Mouse (Mus musculus) lung, embryonic 14.5 days (tissue): ENCODE results near the gene Anapc16. TPM values are rescaled to one million over a fixed set of nuclear protein-coding genes. Genes with fewer than 3 reads are reported as not detected.
A peak's percentile ranks its signal among the peaks of the same experiment; 100 is the strongest.

ENCODE experiments used
- ATAC-seq: fragments of 200-750 bp; cut with Nextera tagmentation; 2 replicates; pipeline ENCODE4 v1.8.0; 2017; ENCODE audit warnings: mild to moderate bottlenecking, moderate TSS enrichment, moderate library complexity; ENCODE audit not compliant: insufficient read depth
- DNase-seq: peaks from one replicate; pipeline ENCODE4 v3.0.0-alpha.2; 2015
- H3K27ac ChIP-seq: fragments of 300-500 bp; sonication (generic); 2 replicates; pipeline ENCODE4 v1.5.1; 2014; ENCODE audit warnings: low read depth, mild to moderate bottlenecking, moderate library complexity
- H3K27me3 ChIP-seq: fragments of 300-500 bp; sonication (generic); 2 replicates; pipeline ENCODE4 v1.6.1; 2014; ENCODE audit warnings: low read length, control low read depth; ENCODE audit not compliant: insufficient read depth
- H3K36me3 ChIP-seq: fragments of 300-500 bp; sonication (generic); 2 replicates; pipeline ENCODE4 v1.6.1; 2014; ENCODE audit warnings: control low read depth; ENCODE audit not compliant: insufficient read depth
- H3K4me1 ChIP-seq: fragments of 300-500 bp; sonication (generic); 2 replicates; pipeline ENCODE4 v1.6.1; 2014; ENCODE audit warnings: antibody characterized with exemption, control low read depth; ENCODE audit not compliant: insufficient read depth
- H3K4me2 ChIP-seq: fragments of 300-500 bp; sonication (generic); 2 replicates; pipeline ENCODE4 v1.6.1; 2014; ENCODE audit warnings: mild to moderate bottlenecking
- H3K4me3 ChIP-seq: fragments of 300-500 bp; sonication (generic); 2 replicates; pipeline ENCODE4 v1.5.1; 2014; ENCODE audit warnings: low read depth, low read length
- H3K9ac ChIP-seq: fragments of 300-500 bp; sonication (generic); 2 replicates; pipeline ENCODE4 v1.6.1; 2014
- H3K9me3 ChIP-seq: fragments of 300-500 bp; sonication (generic); 2 replicates; pipeline ENCODE4 v1.6.1; 2016; ENCODE audit warnings: low read depth, low read length, control low read depth
- CTCF ChIP-seq: IDR thresholded peaks from 2 replicates; pipeline ENCODE4 v1.5.1; 2016; ENCODE audit warnings: antibody characterized with exemption, low read depth
- WGBS: fragments of 180-500 bp; shearing (Covaris S2); extraction: QIAGEN DNeasy Blood & Tissue Kit; methylation state at CpG from one replicate; pipeline ENCODE4 v1.1.7; 2014; 5-methylcytosine and 5-hydroxymethylcytosine counted together
- polyA plus RNA-seq: library from polyadenylated mRNA; unstranded; fragments of >200 nt; fragmentation: Nextera tagmentation; extraction: Ambion mirVana; gene quantifications from 2 replicates; pipeline ENCODE4 v1.2.1, GENCODE M21; 2014

Anapc16 gene
- polyA plus RNA-seq, 1 experiment from 2014 or later: 108 TPM

DNA sequence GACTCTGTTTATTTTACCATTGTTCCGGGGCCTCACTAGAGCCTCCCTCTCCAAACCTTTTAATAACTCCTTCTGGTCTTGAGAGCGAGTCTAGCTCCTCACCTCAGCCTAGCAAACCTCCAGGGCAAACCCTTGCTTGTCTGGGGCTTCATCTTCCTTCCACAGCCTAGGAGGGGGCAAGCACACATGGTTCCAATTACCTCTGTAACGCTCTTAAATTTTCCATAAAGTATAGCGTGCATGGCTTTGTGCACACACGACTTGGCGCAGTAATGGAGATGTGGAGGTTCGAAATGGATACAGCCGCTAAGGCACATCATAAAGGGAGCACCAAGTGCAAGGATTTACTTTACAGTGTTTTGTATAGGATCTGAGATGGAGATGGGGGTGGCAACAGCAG lies 37.1 kb downstream of the Anapc16 start:
- Histone ChIP-seq H3K4me1 (peaks cover 18% of the 10 kb centered on the region), H3K9me3 (no peaks in the 10 kb centered on the region), H3K9ac (peak overlapping the region; percentile 33; the same call in 1 of the 2 replicates), H3K4me2 (no peak overlapping the region), H3K27ac (peak overlapping the region; percentile 78; the same call in 1 of the 2 replicates), H3K36me3 (no peaks in the 10 kb centered on the region), H3K4me3 (no peak overlapping the region), H3K27me3 (no peaks in the 10 kb centered on the region)
- 53% methylated on average over 8 of the region's 8 CpGs for WGBS
- TF ChIP-seq CTCF: no peak
- ATAC-seq (no peak), DNase-seq (no peak)

- no peaks in the 10 kb centered on the region for H3K36me3 ChIP-seq
- DNase-seq (no peak), ATAC-seq (no peak)
- peak overlapping the region; percentile 78 for H3K27ac ChIP-seq
- no peak for TF ChIP-seq CTCF
- H3K27me3 ChIP-seq: no peaks in the 10 kb centered on the region
- peak overlapping the region; percentile 50 for H3K4me2 ChIP-seq
- H3K9me3 ChIP-seq: no peaks in the 10 kb centered on the region
- no peak overlapping the region for H3K4me3 ChIP-seq
- peaks cover 14% of the 10 kb centered on the region for H3K4me1 ChIP-seq
- H3K9ac ChIP-seq: peak overlapping the region; percentile 33; the same call in 1 of the 2 replicates
- 29% methylated on average over 9 of the region's 9 CpGs for WGBS
These were observed 37.6 kb downstream of the Anapc16 start for GRCm38 (mm10) chr10:59965362-59965695.

DNA sequence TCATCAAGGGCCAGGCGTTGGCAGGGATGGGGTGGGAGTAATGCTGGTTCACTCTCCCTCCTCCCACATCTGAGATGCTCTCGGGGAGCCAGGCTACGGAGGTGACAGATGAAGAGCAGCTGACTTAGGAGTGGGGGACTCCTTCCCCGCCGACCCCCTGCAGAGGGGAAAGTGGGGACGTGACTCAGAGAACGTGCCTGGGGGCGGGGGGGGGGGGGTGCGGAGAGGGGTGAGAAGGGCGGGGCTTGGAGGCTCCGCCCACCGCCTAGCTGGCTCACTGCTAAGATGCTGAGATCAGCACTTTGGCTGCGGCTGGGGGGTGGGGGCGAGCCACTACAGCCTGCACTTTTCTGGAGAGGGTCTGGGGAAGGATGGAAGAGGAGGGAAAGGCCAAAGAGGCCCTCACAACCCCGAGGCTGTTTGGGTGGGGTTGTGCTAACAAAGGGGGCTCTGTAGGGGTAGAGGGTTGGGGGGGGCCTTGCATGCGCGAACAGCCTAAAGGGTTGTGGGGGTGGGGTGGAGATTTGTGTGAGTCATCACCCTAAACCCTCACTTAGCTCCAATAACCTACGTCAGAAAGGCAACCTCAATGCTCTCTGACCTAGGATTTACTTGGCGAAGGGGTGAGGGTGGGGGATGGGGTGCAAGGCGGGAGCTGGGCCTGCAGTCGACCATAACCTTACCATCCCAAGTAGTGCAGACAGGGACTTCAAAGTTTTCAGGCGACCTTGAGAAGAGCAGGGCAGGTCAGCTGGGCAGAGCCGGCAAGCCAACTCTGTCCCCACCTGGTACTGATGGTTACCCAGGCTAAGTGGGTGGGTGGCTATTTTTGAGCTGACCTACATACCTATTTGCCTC lies 38.2 kb downstream of the Anapc16 start:
- 6% methylated on average over 21 of the region's 23 CpGs for WGBS
- Histone ChIP-seq H3K9ac (peak overlapping the region; percentile 33; the same call in 1 of the 2 replicates), H3K27me3 (no peaks in the 10 kb centered on the region), H3K4me1 (peaks cover 12% of the 10 kb centered on the region), H3K36me3 (no peaks in the 10 kb centered on the region), H3K27ac (peak overlapping the region; percentile 78), H3K4me3 (no peak overlapping the region; the same call in 1 of the 2 replicates), H3K4me2 (peak overlapping the region; percentile 50), H3K9me3 (no peaks in the 10 kb centered on the region)
- DNase-seq (peak; percentile 81), ATAC-seq (peak; percentile 86)
- no peak for TF ChIP-seq CTCF

- DNase-seq (peak; percentile 9), ATAC-seq (no peak)
- H3K27ac ChIP-seq: peak overlapping the region; percentile 78; the same call in 1 of the 2 replicates
- H3K4me1 ChIP-seq: peaks cover 12% of the 10 kb centered on the region
- no peaks in the 10 kb centered on the region for H3K9me3 ChIP-seq
- no peak for TF ChIP-seq CTCF
- no peak overlapping the region for H3K9ac ChIP-seq
- H3K4me3 ChIP-seq: no peak overlapping the region
- no peak overlapping the region for H3K4me2 ChIP-seq
- 49% methylated on average over 2 of the region's 2 CpGs for WGBS
- no peaks in the 10 kb centered on the region for H3K27me3 ChIP-seq
- H3K36me3 ChIP-seq: no peaks in the 10 kb centered on the region
These were observed 39.3 kb downstream of the Anapc16 start for GRCm38 (mm10) chr10:59963609-59964008.

DNA sequence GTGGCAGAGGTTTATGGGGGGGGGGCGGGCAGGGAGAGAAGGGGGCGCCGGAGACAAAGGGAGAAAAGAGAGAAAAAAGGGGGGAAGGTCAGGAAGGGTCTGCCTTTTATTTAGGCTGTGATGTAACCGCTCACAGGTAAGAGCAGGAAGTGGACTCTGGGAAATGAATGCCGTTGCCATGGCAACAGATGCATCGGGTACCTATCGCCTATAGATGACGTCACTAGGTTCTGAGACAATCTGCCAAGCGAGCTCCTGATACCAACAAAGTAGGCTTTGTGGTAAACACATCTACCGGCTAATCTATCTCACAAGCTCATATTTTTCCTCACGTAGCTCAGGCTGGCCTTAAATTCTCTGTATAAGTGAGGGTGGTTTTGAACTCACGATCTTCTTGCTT lies 43.4 kb downstream of the Anapc16 start:
- no peaks in the 10 kb centered on the region for H3K27me3 ChIP-seq
- ATAC-seq: no peak
- H3K4me1 ChIP-seq: no peaks in the 10 kb centered on the region
- no peak overlapping the region for H3K27ac ChIP-seq
- no peak overlapping the region for H3K9ac ChIP-seq
- no peak overlapping the region for H3K4me2 ChIP-seq
- 71% methylated on average over 12 of the region's 12 CpGs for WGBS
- no peaks in the 10 kb centered on the region for H3K36me3 ChIP-seq
- no peak for DNase-seq
- H3K4me3 ChIP-seq: no peak overlapping the region
- no peaks in the 10 kb centered on the region for H3K9me3 ChIP-seq
- no peak for TF ChIP-seq CTCF

DNA sequence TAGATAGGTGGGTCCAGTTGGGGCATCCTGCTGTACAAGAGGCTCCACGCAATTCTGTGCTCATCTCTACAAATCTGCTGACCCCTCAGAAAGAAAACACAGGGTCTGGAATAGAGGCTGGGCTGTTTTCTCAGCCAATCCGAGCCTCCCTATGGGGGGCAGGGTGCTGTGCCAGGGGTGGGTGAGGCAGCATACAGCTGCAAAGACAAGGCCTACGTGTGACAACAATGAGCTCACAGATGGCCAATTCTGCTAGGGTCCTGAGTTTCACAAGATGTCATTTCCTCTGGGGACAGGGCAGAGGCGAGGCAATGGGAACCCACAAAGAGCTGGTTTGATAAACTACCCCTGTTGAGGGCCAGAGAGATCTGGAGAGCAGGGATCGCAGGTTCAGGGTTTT lies 44.5 kb downstream of the Anapc16 start:
- no peak overlapping the region; the same call in 1 of the 2 replicates for H3K9ac ChIP-seq
- DNase-seq (no peak), ATAC-seq (no peak)
- H3K4me3 ChIP-seq: no peak overlapping the region
- no peaks in the 10 kb centered on the region for H3K4me1 ChIP-seq
- no peak overlapping the region for H3K27ac ChIP-seq
- no peak overlapping the region for H3K4me2 ChIP-seq
- H3K36me3 ChIP-seq: no peaks in the 10 kb centered on the region
- TF ChIP-seq CTCF: no peak
- H3K9me3 ChIP-seq: no peaks in the 10 kb centered on the region
- no peaks in the 10 kb centered on the region for H3K27me3 ChIP-seq
- 50% methylated on average over 5 of the region's 5 CpGs for WGBS
